Mouse (Mus musculus) gastrocnemius, postnatal 25 days (tissue): ENCODE measurements around the gene Stk38l. TPM values are rescaled to one million over a fixed set of nuclear protein-coding genes. Genes with fewer than 3 reads are reported as not detected.
"Not testable (repeated sequence)": the region's sequence is repeated elsewhere in the genome, so short reads cannot be mapped to it uniquely, and the experiment has no call there.

ENCODE experiments used
- DNase-seq: peaks from one replicate; pipeline ENCODE4 v3.0.0; 2022
- total RNA-seq, 2 experiments: library from RNA; stranded (reverse); gene quantifications; 1 replicate in 1 of 2; 2 replicates in 1 of 2; pipeline ENCODE4 v1.2.3; 2021

Gene Stk38l
- total RNA-seq, 2 experiments from 2014 or later, result 5.9 to 8.6 TPM

GRCm38 (mm10) chr6:146770808-146771207 is 46.0 kb downstream of the Stk38l start:
- no peak for DNase-seq

GRCm38 (mm10) chr6:146775864-146776263 is 51.1 kb downstream of the Stk38l start:
- not testable (repeated sequence) for DNase-seq

- DNase-seq, result peak; percentile 26
Measured at GRCm38 (mm10) chr6:146776610-146777389, 52.0 kb downstream of the Stk38l start.

GRCm38 (mm10) chr6:146778055-146778454 is 53.3 kb downstream of the Stk38l start:
- DNase-seq, result no peak

GRCm38 (mm10) chr6:146781566-146781965 is 56.8 kb downstream of the Stk38l start:
- DNase-seq, result no peak

GRCm38 (mm10) chr6:146793527-146793926 is 68.7 kb downstream of the Stk38l start:
- no peak for DNase-seq

- DNase-seq, result no peak
Measured at GRCm38 (mm10) chr6:146795166-146795923, 70.5 kb downstream of the Stk38l start.

- DNase-seq, result peak; percentile 72
Measured at GRCm38 (mm10) chr6:146795924-146796545, 71.2 kb downstream of the Stk38l start, which contains the start of gene Arntl2. TSS of gene Arntl2 (plus strand) at chr6:146796055.

- DNase-seq, result no peak
Measured at GRCm38 (mm10) chr6:146797446-146797845, 72.7 kb downstream of the Stk38l start.

GRCm38 (mm10) chr6:146809991-146810390 is 85.2 kb downstream of the Stk38l start:
- DNase-seq, result no peak

GRCm38 (mm10) chr6:146813007-146813406 is 88.2 kb downstream of the Stk38l start:
- DNase-seq, result no peak

GRCm38 (mm10) chr6:146820177-146820965 is 95.6 kb downstream of the Stk38l start:
- no peak for DNase-seq

GRCm38 (mm10) chr6:146821958-146822357 is 97.2 kb downstream of the Stk38l start:
- DNase-seq, result no peak

GRCm38 (mm10) chr6:146824727-146825486 is 100.1 kb downstream of the Stk38l start:
- no peak for DNase-seq

- no peak for DNase-seq
Measured at GRCm38 (mm10) chr6:146825487-146825773, 100.6 kb downstream of the Stk38l start.

Other genes with a start within 250 kb of the Stk38l start
- 1 to 10 TPM; 8.5 to 9.4 TPM for gene Itpr2, start 222.8 kb upstream of the Stk38l start, total RNA-seq
- 10 to 100 TPM; 46.0 to 46.4 TPM for gene Fgfr1op2, start 147.8 kb upstream of the Stk38l start, total RNA-seq
- 10 to 100 TPM; 12.9 to 13.6 TPM for gene Ints13, start 147.2 kb upstream of the Stk38l start, total RNA-seq
- gene Med21, start 82.4 kb upstream of the Stk38l start, total RNA-seq, result 10 to 100 TPM; 37.6 to 37.7 TPM
- 1 to 10 TPM; 7.3 to 9.5 TPM for gene Tm7sf3, start 82.2 kb upstream of the Stk38l start, total RNA-seq
- gene Arntl2, start 71.1 kb downstream of the Stk38l start, total RNA-seq, result 1 to 10 TPM in 1 of 2 experiments, under 1 TPM in 1; 0.61 to 1.2 TPM
- gene Smco2, start 125.1 kb downstream of the Stk38l start, total RNA-seq, result not detected
- gene Ppfibp1, start 163.5 kb downstream of the Stk38l start, total RNA-seq, result 10 to 100 TPM; 32.7 to 33.7 TPM
- not detected for gene 1700034J05Rik, start 229.4 kb downstream of the Stk38l start, total RNA-seq